Mouse (Mus musculus) hindbrain, embryonic 16.5 days (tissue): Measurements from ENCODE around the gene Zfp319. TPM values are rescaled to one million over a fixed set of nuclear protein-coding genes. Genes with fewer than 3 reads are reported as not detected.

Experiments
- ATAC-seq: fragments of 200-750 bp; cut with Nextera tagmentation; 2 replicates; pipeline ENCODE4 v1.8.0; 2017; ENCODE audit warnings: moderate TSS enrichment, moderate library complexity
- H3K27ac ChIP-seq: fragments of 300-500 bp; sonication (generic); 2 replicates; pipeline ENCODE4 v1.5.1; 2014; ENCODE audit warnings: low read depth, mild to moderate bottlenecking, control low read depth, low read length, moderate library complexity
- H3K27me3 ChIP-seq: fragments of 300-500 bp; sonication (generic); replicated peaks from 2 replicates; pipeline ENCODE4 v1.6.1; 2014; ENCODE audit warnings: low read length; ENCODE audit not compliant: control insufficient read depth, insufficient read depth
- H3K36me3 ChIP-seq: fragments of 300-500 bp; sonication (generic); 2 replicates; pipeline ENCODE4 v1.6.1; 2014; ENCODE audit warnings: mild to moderate bottlenecking, low read length, moderate library complexity, mixed read lengths; ENCODE audit not compliant: control insufficient read depth, insufficient read depth
- H3K4me1 ChIP-seq: fragments of 300-500 bp; sonication (generic); 2 replicates; pipeline ENCODE4 v1.6.1; 2014; ENCODE audit warnings: low read depth, low read length; ENCODE audit not compliant: control insufficient read depth, insufficient read depth
- H3K4me2 ChIP-seq: fragments of 300-500 bp; sonication (generic); 2 replicates; pipeline ENCODE4 v1.6.1; 2014; ENCODE audit warnings: mild to moderate bottlenecking, low read length, control low read depth, moderate library complexity
- H3K4me3 ChIP-seq: fragments of 300-500 bp; sonication (generic); 2 replicates; pipeline ENCODE4 v1.5.1; 2014; ENCODE audit warnings: mild to moderate bottlenecking, low read length, control low read depth, moderate library complexity
- H3K9ac ChIP-seq: fragments of 300-500 bp; sonication (generic); 2 replicates; pipeline ENCODE4 v1.6.1; 2014; ENCODE audit warnings: low read depth, mild to moderate bottlenecking, control low read depth, low read length, moderate library complexity
- H3K9me3 ChIP-seq: fragments of 300-500 bp; sonication (generic); 2 replicates; pipeline ENCODE4 v1.6.1; 2014; ENCODE audit warnings: mild to moderate bottlenecking, low read length, moderate library complexity; ENCODE audit not compliant: control insufficient read depth
- WGBS: fragments of 180-500 bp; shearing (Covaris S2); extraction: QIAGEN DNeasy Blood & Tissue Kit; methylation state at CpG from one replicate; pipeline ENCODE4 v1.1.7; 2014; 5-methylcytosine and 5-hydroxymethylcytosine counted together
- polyA plus RNA-seq: library from polyadenylated mRNA; unstranded; fragments of >200 nt; fragmentation: Nextera tagmentation; extraction: Ambion mirVana; gene quantifications from 2 replicates; pipeline ENCODE4 v1.2.1, GENCODE M21; 2015

The Zfp319 gene
- polyA plus RNA-seq, 1 experiment from 2014 or later: 12.1 TPM

DNA sequence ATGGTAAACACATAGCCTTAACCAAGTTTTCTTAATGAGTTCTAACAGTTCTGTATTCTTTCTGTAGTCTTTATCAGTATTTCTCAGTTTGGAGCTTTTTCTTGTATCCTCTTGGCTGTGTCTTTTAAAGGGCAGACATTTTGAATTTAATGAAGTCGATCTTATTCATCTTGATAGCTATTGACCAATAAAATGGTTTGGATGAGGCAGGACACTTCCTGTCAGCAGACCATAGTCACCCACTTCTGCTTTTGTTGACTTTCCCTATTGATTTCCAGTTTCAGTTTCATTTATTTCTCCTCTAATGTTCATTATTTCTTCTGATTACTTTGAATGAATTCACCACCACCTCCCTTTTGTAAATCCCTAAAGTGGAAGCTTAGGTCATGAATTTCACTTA, 4.0 kb upstream of the Zfp319 start:
- H3K27me3 ChIP-seq: no peaks in the 10 kb centered on the region
- H3K4me1 ChIP-seq: peaks cover 6% of the 10 kb centered on the region
- no peak overlapping the region for H3K9ac ChIP-seq
- H3K4me2 ChIP-seq: no peak overlapping the region
- H3K27ac ChIP-seq: no peak overlapping the region
- ATAC-seq: no peak
- H3K4me3 ChIP-seq: no peak overlapping the region
- H3K36me3 ChIP-seq: peaks cover 11% of the 10 kb centered on the region; the same call in 1 of the 2 replicates
- H3K9me3 ChIP-seq: no peaks in the 10 kb centered on the region
- WGBS: 100% methylated on average over 1 of the region's 1 CpGs

DNA sequence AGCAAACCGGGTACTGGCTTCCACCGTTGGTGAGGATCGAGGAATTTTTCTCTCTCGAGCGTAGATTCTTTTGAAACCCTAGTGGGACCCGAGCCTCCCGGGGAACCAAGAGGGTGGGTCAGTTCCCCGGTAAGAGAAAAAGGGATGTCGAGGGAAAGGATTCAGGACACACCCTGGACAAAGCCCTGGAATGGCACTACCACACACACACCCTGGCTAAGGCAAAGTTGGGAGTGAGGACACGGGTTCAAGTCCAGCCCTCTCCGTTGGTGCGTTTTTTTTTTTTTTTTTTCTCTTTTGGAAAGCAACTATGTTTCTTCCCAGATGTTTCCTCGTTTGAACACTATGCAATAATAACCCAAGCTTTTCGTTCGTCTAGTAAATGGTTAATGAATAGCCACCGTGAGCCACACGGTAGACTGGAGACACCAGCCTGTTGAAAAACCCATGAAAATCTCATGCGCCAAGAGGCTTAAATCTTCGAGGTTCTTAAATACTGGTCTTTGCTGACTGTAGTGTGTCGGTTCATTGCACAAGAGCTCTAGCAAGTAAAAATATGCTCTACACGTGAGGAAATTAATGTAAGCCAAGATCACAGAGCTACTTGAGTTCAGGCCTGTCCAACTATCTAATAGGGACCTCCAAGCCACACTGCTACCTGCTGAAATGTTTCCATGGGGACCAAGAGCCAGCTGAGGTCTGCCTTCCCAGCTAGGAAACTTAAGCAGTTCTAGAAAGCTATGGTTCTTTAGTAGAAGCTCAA, 868 bp upstream of the Zfp319 start:
- Histone ChIP-seq H3K36me3 (peaks cover 23% of the 10 kb centered on the region), H3K4me3 (peak overlapping the region; percentile 79), H3K27ac (peak overlapping the region; percentile 98), H3K9ac (peak overlapping the region; percentile 94), H3K4me1 (peaks cover 18% of the 10 kb centered on the region), H3K9me3 (no peaks in the 10 kb centered on the region), H3K27me3 (no peaks in the 10 kb centered on the region), H3K4me2 (peak overlapping the region; percentile 86)
- 23% methylated on average over 21 of the region's 21 CpGs for WGBS
- ATAC-seq: no peak

DNA sequence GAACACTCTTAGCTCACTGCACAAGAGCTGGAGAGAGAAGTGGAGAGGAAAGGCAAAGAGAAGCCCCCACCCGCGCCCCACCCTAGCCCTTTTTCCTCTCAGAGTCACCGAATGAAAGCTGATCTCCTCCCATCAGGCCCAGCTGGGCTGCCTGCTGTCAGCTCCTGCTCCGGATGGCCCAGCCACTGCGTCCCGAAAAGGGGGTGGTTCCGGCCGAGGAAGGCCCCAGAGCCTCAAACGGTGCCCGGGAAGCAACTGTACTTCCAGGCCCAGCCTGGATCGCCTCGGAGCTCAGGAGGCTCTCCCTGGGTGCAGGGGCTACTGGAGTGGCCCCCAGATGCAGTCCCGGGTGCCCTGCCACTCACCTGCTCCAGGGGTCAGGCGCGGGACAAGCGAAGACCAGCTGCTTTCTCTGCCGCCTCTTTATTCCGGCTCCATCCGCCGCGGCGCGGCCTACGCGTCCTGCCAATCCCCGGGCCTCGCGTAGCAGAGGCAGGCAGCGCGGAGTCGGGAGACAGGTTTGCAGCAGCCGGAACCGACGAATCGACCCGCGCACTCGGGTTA, 512 bp downstream of the Zfp319 start:
- Histone ChIP-seq H3K9ac (peak overlapping the region; percentile 94), H3K9me3 (no peaks in the 10 kb centered on the region), H3K4me3 (peak overlapping the region; percentile 79), H3K4me1 (peaks cover 22% of the 10 kb centered on the region), H3K4me2 (peak overlapping the region; percentile 86), H3K27ac (peak overlapping the region; percentile 98), H3K36me3 (peaks cover 32% of the 10 kb centered on the region), H3K27me3 (no peaks in the 10 kb centered on the region)
- under 1% methylated on average over 37 of the region's 38 CpGs for WGBS
- peak; percentile 46 for ATAC-seq

DNA sequence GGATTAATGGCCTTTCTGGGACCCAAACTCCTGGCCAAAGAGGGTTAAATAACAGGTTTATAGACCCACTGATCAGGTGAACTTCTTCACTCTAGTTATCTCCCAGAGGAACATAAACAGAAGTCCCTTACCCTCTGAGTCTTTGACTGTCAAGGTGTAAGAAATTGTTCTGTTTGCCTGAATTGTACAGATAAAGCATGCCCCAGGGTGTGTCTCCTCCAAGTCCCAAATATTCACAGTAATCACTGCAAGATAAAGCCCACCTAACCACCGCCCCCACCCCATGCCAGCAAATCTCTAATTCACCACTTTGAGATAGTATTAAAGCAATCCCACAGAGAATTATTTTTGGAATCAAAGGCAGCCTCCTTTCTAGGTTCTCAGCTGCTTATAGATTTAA, 1.4 kb downstream of the Zfp319 start:
- ATAC-seq: no peak
- Histone ChIP-seq H3K9me3 (no peaks in the 10 kb centered on the region), H3K27me3 (no peaks in the 10 kb centered on the region), H3K4me1 (peaks cover 22% of the 10 kb centered on the region), H3K4me3 (peak overlapping the region; percentile 79), H3K27ac (no peak overlapping the region), H3K4me2 (peak overlapping the region; percentile 86), H3K36me3 (peaks cover 36% of the 10 kb centered on the region), H3K9ac (peak overlapping the region; percentile 94)
- 82% methylated on average over 1 of the region's 1 CpGs for WGBS

DNA sequence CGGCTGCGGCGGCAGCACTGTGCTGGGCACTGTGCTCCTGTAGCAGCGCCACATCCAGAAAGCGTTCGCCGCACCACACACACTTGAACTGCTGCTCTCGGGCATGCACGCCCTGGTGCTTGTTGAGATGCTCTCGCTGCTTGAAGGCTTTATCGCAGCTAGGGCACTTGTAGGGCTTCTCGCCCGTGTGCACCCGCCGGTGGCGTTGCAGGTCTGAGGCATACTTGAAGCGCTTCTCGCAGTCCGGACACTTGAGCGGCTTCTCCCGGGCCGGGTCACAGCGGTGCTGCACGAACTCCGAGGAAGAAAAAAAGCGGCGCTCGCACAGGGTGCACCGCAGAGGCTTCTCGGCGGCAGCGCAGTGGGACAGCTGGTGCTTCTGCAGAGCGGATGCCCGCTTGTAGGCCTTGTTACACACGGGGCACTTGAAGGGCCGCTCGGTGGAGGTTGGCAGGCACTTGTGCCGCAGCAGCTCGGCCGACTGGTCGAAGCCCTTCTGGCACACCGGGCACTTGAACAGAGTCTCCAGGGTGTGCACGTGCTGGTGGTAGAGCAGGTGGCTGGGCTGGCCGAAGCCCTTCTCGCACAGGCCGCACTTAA, 3.8 kb downstream of the Zfp319 start:
- WGBS: 89% methylated on average over 46 of the region's 46 CpGs
- no peak overlapping the region for H3K27ac ChIP-seq
- no peaks in the 10 kb centered on the region for H3K27me3 ChIP-seq
- H3K9ac ChIP-seq: no peak overlapping the region
- no peak overlapping the region for H3K4me2 ChIP-seq
- no peaks in the 10 kb centered on the region for H3K9me3 ChIP-seq
- no peak overlapping the region for H3K4me3 ChIP-seq
- peaks cover 30% of the 10 kb centered on the region for H3K36me3 ChIP-seq
- no peak for ATAC-seq
- H3K4me1 ChIP-seq: peaks cover 22% of the 10 kb centered on the region

DNA sequence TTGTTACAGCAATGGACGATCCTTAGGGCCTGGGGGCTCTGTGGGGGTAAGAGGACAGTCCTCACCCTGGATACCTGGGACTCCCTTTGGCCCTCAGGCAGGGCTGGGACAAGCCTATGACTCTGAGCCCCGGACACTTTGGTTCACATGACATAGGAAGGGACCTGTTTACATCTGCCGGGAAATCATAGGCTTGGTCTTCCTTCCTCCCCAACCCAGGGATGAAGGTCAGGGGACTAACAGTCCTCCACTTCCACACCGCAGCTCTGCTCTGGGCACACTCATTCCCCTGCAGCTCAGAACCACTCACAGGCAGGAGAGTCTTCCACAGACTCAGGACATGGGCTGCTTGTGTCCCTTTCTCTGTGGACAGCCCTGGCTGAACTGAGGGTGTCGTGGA, 4.9 kb downstream of the Zfp319 start:
- no peak overlapping the region for H3K9ac ChIP-seq
- no peak overlapping the region for H3K4me2 ChIP-seq
- ATAC-seq: no peak
- peaks cover 33% of the 10 kb centered on the region for H3K36me3 ChIP-seq
- peaks cover 17% of the 10 kb centered on the region for H3K4me1 ChIP-seq
- 88% methylated on average over 5 of the region's 5 CpGs for WGBS
- H3K27ac ChIP-seq: no peak overlapping the region
- H3K9me3 ChIP-seq: no peaks in the 10 kb centered on the region
- no peak overlapping the region for H3K4me3 ChIP-seq
- H3K27me3 ChIP-seq: no peaks in the 10 kb centered on the region

DNA sequence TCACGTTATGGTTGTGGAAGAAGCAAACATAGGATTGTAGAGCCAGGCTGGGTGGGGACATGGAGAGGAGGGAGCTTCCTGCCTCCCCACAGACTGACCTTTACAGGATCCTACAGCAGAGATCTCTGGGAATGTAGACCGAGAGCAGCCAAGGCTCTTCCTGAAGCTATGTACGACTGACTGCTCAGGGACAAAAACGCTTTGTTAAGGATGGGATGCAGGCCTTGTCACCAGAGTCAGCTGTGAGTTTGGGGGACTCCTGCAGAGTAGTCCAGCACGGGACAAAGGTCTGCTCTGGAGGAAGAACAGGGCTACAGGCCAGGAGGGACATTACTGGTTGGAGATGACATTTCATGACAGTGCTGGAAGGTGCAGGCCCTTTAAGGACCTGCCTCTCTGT, 7.1 kb downstream of the Zfp319 start:
- no peak overlapping the region for H3K4me3 ChIP-seq
- ATAC-seq: no peak
- peaks cover 15% of the 10 kb centered on the region for H3K4me1 ChIP-seq
- H3K9ac ChIP-seq: no peak overlapping the region
- no peak overlapping the region for H3K27ac ChIP-seq
- H3K4me2 ChIP-seq: no peak overlapping the region
- H3K9me3 ChIP-seq: no peaks in the 10 kb centered on the region
- H3K36me3 ChIP-seq: peaks cover 33% of the 10 kb centered on the region
- no peaks in the 10 kb centered on the region for H3K27me3 ChIP-seq
- 41% methylated on average over 5 of the region's 5 CpGs for WGBS

DNA sequence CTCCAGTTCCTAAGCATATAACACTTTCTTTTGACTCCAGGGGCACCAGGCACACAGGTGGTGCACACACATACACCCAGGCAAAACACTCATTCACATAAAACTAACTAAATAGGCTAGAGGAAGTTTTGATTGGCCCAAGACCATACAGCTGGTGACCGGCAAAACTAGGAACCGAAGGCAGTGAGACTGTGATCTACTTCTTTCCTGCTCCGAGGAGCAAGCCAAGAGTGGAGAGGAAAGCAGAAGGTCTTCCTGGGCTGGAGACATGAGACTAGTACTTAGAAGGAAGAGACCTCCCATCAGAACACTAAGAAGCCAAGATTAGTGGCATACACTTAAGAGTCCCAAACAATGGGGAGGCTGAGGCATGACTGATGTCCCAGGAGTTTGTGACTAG, 8.5 kb downstream of the Zfp319 start:
- Histone ChIP-seq H3K9ac (no peak overlapping the region), H3K4me1 (peaks cover 13% of the 10 kb centered on the region), H3K27me3 (no peaks in the 10 kb centered on the region), H3K9me3 (peaks cover 1% of the 10 kb centered on the region; the same call in 1 of the 2 replicates), H3K4me3 (no peak overlapping the region), H3K27ac (no peak overlapping the region), H3K4me2 (no peak overlapping the region), H3K36me3 (peaks cover 21% of the 10 kb centered on the region)
- WGBS: 85% methylated on average over 3 of the region's 3 CpGs
- ATAC-seq: no peak
